Mouse (Mus musculus) spleen, postnatal 14 days (tissue): Measurements from ENCODE around the gene Oprm1.
"Not testable (repeated sequence)": the region's sequence is repeated elsewhere in the genome, so short reads cannot be mapped to it uniquely, and the experiment has no call there.

Source experiments
- DNase-seq, 2 experiments: peaks; one replicate each; pipeline ENCODE4 v3.0.0; 2021 to 2022; ENCODE audit warnings: low spot score in 2 of 2

Oprm1 gene

DNA sequence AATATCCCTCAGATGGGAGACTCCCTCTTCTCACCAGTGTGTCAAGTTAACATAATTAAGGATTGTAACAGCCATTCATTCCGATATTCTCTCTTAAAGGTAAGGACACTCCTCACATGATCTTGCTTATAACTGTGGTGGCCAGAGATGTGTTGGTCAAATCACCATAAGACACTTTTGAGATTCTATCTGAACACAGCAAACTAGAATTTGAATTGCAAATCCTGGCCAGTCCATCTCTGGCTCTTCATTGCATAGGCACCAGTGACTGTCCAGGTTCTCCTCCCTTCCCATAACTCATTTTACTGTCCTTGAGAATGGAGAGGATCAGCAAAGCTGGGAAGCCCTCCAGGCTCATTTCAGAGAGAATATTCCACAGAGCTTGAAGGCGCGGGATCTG lies at the start of gene Oprm1:
Gene Oprm1 (plus strand): TSS at position 301 of the 400 bp plus-strand sequence.
- DNase-seq, result no peak

DNA sequence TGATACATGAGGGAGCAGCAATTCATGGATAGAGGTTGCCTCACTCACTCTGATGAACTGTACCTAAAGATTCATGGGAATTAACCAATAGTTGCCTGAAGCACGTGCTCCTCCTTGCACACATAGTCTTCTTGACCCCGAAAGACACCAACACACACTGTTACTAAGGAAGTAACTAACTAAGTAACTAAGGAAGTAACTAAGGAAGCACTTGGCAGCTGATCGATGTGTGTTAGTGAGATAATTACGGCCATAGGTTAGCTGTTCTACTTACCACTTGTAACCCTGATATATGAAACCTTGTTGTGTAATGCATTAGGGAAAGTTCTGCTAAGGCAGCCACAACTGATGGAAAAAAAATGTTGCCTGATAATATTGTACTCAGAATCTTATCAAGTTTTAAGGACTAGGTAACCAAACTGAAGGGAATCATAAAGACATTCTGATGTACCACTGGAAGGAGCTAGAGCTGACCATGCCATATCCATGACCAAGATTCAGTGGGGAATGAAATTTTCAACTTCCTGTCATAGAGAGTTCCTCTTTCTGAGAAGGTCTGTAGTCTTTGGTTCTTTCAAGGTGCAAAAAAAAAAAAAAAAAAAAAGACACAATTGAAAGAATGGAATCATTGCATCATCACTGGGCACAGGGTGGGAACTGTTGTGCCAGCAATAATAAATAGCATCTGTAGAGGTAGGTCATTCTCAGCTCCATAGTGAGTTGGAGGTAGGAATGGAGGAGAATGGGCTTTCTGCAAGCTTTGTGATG lies 40.9 kb upstream of the Oprm1 start:
- no peak for DNase-seq

GRCm38 (mm10) chr10:6723765-6724164 lies 34.5 kb upstream of the Oprm1 start:
- no peak for DNase-seq

DNA sequence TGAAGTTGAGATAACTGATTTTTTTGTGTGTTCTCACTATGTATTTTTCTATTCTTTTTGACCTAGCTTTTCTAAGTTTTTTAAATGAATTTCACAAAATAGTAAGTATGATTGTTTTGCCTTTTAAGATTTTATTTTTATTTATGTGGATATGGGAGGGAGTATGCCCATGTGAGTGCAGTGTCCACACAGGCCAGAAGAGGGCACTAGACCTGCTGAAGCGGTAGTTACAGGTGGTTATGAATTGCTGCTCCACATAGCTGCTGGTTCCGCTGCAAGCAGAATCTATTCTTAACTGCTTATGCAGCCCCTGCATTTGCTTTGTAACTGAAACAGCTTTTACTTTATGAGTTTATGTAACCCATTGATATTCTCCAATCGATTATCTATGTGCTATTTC lies 29.8 kb upstream of the Oprm1 start:
- no peak for DNase-seq

DNA sequence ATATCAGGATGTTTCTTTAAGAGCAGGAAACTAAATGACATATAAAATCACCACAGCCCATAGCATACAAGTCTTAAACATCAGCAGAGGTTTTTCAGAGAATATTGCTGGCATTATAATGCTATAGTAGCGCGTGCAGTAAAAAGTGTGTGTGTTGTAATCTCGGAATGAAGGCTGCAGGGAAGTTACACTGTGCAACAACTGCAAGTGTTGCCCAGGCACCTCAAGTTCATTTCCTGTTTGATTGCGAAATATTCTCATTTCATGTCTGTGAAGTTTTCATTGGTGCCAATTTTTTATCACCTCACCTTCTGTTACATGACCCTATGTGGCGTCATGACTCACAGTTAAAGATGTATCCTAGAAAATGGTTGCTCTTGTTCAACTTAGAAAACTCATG lies 4.9 kb upstream of the Oprm1 start:
- DNase-seq, result no peak

DNA sequence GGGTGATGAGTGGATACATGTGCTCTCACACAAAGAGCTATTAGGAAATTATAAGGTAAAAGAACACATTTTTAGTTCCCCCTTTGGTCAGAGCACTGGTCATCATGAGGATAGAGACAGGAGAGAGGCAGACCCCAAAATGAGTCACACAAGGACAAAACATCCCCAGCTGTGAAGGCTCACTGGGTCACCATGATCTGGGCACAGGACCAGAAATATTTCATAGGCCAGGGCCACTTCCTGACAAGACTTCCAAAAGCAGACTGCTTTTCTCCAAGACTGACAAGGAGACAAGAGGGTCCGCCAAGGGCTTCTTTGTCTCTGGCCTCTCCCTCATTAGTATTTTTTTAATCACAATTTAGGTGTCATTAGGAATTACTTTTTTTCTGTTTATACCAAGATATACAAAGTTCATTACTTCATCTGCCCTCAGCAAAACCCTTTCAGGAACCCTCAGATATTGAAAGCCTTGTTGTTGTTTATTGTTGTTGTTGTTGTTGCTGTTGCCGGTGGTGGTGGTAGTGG lies 3.0 kb downstream of the Oprm1 start, which contains the start of gene Gm10945:
Gene Gm10945 (minus strand): TSS at position 475 of the 525 bp plus-strand sequence.
- no peak for DNase-seq

DNA sequence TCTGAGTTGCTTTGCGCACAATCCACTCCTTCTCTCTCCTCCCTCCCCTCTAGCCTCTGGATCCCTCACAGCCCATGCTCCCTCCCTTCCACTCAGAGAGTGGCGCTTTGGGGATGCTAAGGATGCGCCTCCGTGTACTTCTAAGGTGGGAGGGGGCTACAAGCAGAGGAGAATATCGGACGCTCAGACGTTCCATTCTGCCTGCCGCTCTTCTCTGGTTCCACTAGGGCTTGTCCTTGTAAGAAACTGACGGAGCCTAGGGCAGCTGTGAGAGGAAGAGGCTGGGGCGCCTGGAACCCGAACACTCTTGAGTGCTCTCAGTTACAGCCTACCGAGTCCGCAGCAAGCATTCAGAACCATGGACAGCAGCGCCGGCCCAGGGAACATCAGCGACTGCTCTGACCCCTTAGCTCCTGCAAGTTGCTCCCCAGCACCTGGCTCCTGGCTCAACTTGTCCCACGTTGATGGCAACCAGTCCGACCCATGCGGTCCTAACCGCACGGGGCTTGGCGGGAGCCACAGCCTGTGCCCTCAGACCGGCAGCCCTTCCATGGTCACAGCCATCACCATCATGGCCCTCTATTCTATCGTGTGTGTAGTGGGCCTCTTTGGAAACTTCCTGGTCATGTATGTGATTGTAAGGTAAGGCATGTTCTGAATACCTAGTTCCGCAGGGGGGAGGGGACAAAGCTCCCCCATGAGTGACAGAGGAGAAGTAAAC lies 30.4 kb downstream of the Oprm1 start:
- DNase-seq, result no peak

DNA sequence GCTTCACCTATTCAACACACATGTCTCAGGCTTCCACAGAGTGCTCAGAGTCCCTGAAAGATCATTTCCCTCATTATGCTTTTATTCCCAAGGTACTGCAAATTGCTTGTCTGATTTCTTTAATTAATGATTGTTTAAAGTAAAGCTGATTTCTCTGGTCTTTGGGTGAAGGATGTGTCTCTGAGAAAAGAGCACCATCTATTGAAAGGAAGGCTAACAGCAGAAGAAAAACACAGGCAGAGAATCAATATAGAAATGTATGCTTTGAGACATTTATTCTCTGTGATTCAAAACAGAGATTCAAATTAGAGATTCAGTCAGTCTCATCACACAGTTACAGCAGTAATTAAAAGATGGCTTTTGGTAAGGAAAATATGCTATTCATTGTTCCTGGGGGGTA lies 31.9 kb downstream of the Oprm1 start:
- no peak for DNase-seq

DNA sequence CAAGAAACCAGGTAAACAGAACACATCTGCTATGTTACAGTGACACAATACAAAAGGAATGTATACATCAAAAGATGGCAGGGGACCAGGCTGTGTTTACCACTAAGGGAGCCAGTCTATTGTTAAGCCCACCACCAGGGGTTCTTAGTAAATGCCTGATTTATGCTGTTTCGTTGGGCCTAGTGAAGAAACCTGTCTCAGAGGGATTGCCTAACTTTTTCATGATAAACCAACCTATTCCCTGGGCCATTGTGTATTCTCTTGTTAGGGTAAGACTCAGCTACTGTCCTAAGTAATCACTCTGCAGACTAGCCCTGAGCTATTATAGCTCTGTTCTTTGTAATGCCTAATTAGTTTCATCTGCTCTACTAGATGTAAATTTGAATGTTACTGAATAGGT lies 62.3 kb downstream of the Oprm1 start:
- DNase-seq, result no peak

GRCm38 (mm10) chr10:6842225-6842624 lies 83.9 kb downstream of the Oprm1 start:
- no peak for DNase-seq

DNA sequence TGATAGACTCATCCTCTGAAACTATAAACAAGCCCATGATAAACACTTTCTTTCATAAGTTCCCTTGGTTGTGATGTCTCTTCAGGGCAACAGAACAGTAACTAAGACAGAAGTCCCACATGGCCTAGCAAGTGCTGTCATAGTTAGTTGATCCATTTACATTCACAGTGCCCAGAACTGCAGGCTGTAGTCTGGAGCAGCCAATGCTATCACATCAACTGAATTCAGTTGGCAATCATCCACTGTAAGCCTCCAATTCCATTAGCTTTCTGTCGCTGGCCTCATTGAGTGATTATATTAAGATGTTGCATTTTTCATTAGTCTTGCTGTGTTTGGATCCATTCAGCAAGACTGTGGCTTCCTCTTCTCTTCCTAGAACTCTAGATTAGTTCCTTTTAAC lies 88.0 kb downstream of the Oprm1 start:
- DNase-seq, result no peak

DNA sequence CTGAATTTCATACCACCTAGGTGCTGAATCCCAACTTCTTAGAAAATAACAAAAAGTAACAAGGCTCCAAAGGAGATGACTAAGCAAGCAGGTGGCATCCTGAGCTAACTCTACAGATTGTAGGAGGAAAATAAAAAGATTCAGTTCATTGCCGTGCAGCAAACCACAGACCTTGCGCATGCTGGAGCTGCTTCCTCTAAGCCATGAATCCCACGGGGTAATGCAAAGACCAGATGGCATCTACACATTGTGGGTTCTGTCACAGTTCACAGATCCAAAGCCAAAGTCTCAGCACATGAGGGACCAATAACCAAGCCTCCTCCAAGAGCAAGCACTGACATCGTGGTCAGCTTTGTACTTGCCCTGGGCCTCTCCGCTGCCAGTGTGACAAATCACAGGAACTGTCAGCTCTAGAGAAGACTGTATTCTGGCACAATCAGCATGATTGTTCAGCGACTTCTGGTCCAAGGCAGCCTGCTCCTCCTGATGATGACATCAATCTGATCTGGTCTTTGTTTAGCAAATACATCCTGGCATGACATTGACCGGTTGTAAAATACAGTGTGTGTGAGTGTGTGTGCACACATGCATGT lies 90.0 kb downstream of the Oprm1 start:
- no peak for DNase-seq

DNA sequence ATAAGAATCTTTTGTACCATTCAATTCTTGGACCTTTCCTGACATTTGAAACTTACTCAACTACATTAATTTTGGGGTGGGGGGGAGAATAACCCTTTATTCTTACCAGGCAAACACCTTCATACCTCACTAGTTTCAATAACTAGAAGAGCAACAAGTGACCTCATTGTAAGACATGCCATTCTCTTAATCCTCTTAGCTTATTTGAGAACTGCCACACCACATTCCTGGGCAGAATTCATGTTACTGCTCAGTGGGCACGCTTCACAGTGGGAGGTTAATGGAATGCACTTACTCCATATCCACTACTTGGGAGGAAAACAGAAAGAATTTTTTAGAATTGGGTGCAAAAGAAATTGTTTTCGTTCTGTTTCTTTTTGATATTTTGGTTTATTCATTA lies 90.5 kb downstream of the Oprm1 start:
- no peak for DNase-seq

DNA sequence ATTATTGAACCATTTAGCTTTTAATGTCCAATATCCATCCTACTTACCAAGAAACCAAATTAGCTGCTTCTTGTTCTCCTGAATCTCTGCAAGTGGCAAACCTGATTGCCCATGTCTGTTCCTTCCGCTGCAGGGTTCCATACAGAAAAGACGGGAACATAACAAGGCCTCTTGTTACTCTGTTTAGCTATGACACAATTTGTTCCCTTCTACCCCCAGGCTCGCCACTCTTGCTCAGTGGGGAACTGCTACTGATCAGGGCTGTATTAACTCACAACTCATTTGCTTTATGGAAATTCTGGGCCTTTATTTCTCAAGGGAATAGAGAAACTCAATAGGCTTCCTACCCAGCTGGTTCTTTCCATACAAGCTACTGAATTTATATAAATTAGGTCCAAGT lies 97.5 kb downstream of the Oprm1 start:
- DNase-seq, result no peak

GRCm38 (mm10) chr10:6871418-6872072 lies 113.2 kb downstream of the Oprm1 start:
- DNase-seq, result no peak

- DNase-seq, result no peak
Observed at GRCm38 (mm10) chr10:6873917-6874316, 115.6 kb downstream of the Oprm1 start.

- no peak for DNase-seq
Observed at GRCm38 (mm10) chr10:6878276-6878881, 120.1 kb downstream of the Oprm1 start.

DNA sequence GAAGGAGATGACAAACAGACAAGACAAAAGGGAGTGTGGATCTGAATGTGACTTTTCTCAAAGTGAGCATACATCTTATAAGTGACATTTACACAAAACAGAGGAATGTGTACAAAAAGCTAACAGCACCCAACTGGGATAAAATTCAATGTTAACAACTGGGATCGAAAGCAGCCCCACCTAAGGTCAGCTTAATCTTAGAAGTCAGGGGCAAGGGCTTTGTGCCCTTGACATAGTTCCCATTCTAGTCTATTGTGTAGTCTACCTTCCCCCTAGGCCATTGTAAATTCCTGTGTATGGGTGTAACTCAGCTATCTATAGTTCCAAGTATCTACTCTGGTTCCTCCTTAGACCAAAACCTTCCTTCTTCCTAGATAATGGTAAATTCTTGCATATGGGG lies 123.7 kb downstream of the Oprm1 start:
- not testable (repeated sequence) for DNase-seq

GRCm38 (mm10) chr10:6885460-6885859 lies 127.2 kb downstream of the Oprm1 start:
- no peak for DNase-seq

- no peak for DNase-seq
Observed at GRCm38 (mm10) chr10:6889640-6890245, 131.4 kb downstream of the Oprm1 start.

GRCm38 (mm10) chr10:6890348-6891009 lies 132.2 kb downstream of the Oprm1 start:
- no peak for DNase-seq
